Mouse (Mus musculus) liver (tissue): ENCODE results near the gene Dohh.

Experiments
- DNase-seq: peaks from one replicate; pipeline ENCODE4 v3.0.0-alpha.2; 2020; ENCODE audit warnings: mixed read lengths

The Dohh gene

DNA sequence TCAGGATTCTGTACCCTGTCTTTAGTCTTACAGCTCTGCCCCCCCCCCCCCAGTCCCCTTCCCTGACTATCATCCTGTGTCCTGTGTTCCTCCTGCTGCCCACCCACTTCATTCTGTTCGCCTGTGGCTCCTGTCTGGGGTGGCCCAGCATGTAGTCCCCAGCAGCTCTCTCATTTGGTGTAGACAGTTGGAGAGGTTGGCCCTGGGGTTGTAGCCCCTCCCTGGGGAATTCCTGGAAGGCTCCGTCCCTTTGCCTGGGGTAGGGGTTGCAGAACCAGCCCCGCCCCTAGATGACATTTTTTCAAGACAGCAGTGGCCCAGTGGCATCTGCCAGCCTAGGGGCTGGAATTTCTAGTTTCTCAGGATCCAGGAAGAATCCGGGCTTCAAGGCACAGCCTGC, 26.0 kb upstream of the Dohh start:
- no peak for DNase-seq

DNA sequence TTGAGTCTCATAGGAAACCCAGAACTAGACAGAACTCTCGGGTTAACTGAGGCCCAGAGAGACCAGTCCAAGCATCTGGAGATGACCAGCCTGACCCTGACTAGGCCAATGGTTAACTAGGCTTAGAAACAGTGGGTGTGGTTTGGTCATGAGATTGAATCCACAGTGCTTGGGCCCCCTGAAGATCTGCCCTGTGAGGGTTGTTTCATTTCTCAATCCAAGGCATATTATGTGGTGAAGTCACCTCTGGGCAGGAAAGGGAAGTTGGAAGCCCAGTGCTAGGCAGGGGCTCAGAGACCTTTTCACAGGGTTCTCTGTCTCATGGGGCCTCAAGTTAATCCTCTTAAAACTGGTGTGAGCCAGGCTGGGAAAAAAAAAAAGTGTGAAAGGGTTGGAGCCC, 25.4 kb upstream of the Dohh start:
- no peak for DNase-seq

DNA sequence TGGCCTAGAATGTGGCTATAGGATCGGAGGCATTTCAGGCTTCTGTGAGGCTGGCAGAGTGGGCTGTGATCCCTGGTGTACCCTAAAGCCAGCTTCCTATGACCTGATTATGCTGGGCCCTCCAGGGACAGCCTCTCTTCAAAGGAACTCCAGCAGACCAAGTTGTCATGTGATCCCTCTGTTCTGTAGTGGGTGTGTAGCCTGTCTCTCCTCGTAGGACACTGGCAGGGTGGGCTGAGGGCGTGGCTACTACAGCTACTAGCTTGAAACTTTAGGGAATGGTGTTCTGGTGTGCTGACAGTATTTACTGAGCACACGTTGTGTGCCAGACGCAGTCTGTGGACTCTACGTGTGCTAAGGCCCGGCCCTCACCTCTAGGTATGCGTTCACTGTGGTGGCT, 23.5 kb upstream of the Dohh start:
- no peak for DNase-seq

DNA sequence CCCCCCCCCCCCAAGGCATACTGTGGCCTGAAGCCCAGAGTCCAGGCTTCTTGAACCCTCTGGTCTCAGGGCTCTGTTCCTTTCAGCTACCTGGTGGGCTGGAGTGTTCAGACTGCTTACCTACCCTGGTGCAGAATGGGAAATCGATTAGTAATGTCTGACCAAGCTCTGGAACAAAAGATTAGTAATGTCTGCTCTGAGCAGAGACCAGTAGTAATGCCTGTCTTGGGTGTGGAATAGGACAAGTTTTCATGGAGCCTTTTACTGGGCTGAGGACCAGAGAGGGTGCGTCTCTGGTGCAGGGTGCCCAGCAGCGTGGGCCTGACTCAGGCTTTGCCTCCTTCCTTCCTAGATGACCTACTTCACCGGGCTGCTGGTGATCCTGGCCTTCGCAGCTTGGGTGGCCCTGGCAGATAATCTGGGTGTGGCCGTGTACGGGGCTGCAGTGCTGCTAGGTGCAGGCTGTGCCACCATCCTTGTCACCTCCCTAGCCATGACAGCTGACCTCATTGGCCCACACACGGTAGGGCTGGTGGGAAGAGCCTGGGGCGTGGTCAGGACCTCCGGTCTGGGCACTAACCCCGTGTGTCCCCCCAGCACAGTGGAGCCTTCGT, 21.8 kb upstream of the Dohh start:
- peak; percentile 92 for DNase-seq

DNA sequence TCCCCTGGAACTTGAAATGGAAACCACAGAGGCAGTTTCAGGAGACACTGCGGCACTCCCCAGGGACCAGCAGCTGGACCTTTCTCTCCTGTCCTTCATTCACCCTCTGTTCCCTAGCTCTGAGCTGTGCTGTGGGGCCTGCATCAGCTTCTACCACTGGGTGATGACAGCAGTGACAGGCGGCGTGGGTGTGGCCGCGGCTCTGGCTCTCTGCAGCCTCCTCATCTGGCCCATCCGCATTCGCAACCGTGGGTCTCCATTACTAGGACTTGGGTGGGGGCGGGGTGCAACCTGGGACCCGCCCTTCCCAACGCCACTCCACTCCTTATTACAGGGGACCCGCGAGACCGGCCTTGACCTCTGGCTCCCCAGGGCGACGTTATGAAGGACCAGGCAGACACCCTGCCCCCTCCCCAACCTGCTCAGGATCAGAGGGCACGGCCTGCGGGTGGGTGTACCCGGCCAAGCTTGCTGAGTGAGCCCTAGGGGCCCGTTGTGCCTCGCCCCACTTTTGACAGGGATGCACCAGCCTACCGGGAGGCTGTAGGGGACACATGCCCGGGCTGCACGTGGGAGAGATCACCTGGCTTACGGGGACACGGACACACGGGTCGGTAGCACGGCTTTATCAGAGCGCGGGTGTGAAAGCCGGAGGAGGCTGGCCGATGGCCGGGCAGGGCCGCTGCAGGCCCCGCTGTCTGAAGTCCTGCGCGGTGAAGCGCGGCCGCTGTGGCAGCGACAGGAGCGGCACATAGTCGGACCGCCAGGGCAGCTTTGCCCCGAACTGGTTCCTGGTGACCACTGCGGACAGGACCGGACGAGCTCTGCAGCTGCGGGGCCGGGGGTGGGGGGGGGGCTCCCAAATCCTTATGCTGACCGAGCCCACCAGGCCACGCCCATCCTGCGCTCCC, 20.5 kb upstream of the Dohh start:
- peak; percentile 78 for DNase-seq

DNA sequence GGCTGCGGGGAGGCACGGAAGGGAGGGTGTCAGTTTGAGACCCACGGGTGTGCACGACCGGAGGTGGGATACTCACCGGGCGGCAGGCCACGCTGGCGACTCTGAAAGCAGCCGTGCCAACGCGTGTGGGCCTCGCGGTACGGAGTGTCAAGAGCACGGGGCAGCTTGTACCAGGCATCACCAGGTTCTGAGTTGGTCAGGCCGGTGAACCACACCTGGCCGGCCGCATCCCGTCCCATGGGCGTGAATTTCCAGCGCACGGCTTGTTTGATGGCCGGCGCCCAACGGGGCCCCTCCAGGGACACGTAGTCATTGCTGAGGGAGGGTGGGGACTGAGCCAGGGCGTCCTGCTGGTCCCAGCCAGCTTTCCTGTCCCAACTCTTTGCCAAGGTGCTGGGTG, 19.6 kb upstream of the Dohh start:
- peak; percentile 59 for DNase-seq

DNA sequence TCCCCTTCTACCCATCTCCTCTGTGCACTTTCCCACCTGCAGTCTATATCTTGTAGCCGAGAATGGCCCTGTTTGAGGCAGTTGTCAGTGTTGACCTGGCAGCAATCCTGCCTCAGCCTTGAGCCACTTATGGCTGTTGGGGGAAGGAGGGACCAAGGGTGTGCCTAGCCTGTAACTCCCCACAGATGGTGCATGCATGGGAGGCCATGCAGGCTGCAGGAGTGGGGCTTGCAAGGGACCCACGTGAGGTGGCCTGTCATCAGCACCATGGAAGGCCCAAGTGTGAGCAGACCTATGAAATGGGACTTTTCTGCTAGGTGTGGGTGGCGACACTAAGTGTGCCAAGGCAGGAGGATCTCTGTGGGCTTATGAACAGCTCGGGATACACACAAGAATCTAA, 19.2 kb upstream of the Dohh start:
- DNase-seq: no peak

DNA sequence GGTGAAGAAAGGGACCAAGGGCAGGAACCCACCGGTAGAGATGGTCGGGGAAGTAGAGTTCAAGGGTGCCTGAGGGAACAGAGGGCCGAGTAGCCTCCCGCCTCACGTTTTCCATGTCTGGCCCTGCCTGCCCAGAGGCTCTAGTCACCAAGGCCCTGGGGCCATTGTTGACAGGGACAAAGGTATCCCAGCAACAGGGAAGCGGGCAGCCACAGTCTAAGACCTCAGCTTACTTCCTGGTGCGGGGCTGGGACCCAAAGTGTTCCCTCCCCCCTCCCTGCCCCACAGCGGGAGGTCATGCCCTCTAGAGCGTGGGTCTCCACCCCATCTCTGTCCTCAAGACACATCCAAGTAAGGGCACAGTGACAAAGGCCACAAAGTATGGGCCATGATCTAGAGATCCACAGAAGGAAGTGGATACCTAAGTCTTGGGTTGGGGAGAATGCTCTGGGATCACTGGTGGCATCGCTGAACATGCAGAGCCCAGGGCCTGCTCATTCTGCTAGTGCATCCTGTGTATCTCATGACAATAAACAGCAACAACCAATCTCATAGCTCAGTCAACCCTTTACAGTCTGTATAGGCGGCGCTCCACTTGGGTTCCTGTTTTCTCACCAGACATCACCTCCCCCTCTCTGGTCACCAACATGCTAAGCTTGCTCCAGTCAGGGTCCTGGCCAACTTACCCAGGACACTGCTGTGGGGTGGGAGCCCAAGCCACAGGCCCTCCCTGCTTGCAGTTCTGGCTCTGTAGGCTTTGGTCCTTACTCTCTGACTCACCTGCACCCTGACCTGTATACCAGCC, 18.4 kb upstream of the Dohh start, which contains the start of gene 4930404N11Rik:
Gene 4930404N11Rik (minus strand): TSS at position 145 of the 805 bp plus-strand sequence.
- DNase-seq: peak; percentile 48

DNA sequence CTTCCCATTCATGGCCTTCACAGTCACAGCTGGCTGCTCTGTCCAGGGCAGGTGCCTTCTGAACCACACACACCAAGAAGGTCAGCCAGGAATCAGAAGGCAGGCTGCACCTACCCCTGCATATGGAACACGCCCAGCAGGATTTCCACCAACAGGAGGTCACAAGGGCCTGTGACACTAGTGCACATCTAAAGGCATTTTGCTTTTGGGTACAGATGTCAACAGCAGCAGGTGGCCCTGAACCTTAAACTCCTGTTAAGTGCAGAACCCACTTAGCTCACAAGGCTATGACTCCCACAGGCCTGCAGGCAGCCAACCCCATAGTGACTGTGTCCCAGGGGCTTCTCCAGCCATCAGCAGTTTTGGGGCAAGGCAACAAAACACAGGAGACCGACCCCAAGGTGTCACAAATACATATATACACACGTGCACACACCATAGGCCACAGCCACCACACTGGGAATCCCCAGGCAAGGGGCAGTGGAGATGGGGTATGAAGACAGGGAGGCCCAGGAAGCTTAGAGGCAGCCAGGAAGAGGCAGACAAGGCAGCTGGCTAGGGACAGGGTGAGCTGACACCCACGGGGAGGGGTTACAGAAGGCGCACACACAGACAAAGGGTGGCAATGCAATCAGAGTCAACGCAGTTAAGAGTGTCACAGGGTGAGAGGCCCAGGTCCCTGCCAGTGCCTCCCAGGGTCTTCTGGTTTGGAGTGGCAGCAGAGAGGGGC, 17.6 kb upstream of the Dohh start:
- no peak for DNase-seq

DNA sequence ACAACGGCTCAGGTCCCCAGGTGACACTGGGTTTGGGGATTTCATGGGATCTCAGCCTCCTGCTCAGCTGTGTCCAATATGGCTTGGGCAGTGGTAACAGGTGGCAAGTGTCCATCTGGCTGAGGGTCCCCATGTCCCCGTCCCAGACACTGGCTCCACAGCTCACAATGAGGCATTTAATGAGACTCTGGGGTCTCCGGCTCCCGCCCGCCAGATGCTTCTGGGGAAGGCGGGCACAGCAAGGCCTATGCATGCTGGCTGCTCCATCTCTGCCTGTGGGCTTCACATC, 17.1 kb upstream of the Dohh start:
- DNase-seq: no peak

DNA sequence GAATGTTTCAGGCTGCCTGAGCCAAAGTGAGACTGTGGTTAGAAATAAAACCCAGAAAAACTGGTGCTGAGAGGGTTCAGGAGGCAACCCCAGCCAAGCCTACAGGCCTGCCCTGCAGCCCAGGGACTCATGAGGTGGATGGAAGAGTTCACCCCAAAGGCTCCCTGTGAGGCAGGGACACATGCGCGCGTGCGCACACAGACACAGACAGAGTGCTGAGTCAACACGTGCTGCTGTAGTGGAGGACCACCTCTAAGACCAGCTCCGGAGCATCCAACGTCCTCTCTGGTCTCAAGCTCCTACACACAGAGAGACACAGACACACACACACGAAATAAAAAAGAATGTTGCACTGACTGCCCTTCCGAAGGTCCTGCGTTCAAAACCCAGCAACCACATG, 8.9 kb upstream of the Dohh start:
- DNase-seq: no peak

DNA sequence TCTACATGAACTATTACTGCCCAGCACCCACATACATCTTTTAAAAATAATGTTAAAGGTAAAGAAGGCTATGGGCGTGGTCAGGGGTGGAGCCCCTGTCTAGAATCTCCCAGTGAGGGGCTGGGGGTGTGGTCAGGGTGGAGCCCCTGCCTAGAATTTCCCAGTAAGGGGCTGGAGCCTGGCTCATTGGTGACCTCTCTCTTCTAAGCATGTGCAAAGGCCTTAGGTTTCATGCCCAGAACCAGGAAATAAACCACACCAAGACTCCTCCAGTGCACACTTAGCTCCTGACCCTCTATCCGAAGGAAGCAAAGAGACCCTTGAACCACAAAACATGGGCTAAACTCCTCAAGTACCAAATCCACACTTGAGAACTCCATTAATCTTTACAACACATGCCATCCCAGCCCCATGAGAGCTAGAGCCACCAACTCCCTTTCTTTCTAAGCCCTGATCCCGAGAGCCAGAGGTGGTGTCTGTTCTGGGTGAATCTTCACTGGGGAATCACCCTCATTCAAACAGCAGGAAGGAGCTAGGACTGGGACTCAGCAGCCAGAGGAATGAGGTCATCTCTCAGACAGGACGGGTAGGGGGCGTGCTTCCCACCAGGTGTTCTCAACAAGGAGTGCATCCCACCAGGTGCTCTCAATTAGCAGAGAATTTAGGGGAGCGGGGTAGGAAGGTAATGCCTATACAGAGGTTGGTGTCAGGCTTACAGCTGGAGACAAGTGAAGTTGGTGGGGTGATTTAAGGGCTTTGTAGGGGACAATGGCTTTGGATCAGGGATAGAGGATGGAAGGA, 7.5 kb upstream of the Dohh start:
- peak; percentile 91 for DNase-seq

DNA sequence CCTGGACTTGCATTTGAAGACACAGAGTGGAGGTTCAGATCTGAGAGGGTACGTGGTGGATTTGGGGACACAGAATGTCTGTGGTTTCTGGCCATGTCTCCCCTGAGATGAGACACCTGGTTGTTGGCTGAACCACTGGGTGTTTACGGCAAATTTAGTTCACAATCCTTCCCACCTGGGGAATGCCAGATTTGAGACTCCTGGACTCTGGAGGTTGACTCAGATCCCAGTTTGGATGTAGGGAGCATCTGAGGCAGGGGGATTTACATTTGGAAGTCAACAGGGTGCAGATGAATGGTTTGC, 6.9 kb upstream of the Dohh start:
- DNase-seq: no peak

DNA sequence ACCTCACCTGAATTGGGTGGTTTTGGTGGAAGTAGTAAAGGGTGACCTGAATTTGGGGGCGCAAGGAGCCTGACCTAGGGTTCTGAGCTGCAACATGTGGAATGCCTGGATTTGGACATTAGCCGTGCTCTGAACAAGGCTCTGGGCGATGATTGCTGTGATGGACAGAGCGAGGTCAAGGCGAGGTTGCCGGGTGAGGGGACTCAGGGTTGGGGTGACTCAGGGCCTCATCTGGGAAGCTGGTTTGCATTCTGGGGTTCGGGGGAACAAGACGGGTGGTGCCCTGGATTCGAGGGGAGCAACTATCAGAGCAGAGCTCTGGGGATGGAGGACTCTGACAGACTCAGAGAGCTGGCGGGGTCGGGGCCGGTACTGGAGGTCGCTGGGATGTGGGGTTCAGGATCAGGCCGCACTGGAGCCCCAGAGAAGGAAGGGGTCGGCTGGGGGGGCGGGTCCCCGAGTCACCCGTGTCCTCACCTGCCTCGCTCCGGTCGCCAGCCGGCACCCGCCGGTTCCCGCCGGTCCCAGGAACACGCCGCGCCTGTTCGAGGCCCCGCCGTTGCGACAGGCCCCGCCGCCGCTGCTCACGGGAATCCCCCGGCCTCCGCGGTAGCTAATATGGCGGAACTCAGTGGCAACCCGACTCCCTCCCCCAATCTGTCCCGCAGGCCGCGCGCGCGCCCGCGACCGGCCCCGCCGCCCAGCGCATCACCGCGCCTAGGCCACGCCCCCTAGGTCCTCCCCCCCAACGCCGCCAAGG, 6.3 kb upstream of the Dohh start, which contains the start of gene Fzr1:
Gene Fzr1 (minus strand): TSS at position 724 of the 760 bp plus-strand sequence.
- no peak for DNase-seq

DNA sequence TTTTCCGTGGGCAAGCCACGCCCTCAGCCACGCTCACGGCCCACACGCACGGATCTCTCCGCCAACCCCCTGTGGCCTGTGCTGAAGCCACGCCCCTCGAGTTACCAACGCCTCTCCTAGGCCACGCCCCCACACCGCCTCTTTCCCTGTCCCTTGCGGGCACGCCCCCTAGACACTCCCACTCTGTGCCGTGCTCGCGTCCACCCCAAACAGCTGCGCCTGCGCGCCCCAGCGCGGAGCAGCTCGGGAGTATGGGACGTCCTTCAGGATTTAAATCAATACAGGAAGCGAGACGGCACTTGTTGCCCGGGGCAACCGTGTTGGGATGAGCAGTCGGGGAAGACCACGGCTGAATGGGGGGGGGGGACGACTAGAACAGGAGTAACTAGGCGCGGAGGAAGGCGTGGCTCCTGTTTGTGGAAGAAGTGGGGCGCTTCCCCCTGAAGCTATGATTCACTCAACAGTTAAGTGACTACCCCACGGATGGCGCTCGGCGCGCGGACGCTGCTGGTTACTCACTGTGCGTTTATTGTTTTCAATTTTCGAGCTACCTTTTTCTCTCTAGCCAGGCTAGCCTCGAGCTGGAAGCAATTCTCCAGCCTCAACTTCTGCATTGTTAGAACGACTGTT, 5.6 kb upstream of the Dohh start:
- DNase-seq: peak; percentile 100

DNA sequence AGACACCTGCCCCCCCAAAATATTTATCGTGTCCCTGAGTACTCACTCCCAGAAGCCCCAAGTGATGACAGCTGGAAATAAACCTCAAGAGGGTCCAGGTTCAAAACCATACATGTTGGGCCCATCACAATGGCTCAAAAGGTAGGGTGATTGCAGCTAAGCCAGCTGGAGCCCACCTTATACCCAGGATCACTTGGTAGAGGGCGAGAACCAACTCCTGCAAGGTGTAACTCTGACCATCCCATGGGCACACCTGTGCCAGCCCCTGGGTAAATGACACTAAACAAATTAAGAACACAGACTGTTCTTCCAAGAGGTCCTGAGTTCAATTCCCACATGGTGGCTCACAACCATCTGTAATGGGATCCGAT, 5.1 kb upstream of the Dohh start:
- DNase-seq: no peak

DNA sequence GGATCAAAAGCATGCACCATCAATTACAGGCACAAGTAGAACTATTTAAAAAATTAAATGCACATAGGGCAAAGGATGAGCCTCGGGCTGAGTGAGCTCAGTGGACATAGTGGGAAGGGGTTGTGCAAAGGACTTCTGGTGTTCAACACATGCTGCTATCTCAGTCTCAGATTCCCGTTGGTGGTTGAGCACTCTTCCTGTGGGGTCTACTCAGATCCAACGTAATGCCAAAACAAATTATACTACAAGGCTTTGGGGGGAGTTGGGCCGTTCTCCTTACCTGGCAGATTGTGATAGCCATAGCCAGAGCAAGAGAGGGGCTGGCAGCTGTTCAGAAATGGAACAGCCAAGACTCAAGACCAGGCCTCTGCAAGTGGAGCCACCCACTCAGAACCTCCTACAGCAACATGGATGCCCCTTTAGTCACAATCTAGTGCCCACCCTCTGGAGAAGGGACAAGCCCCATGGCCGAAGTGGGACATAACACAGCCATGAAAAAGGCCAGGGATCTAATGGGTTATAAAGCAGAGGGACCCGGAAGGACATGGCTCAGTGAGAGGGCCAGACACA, 4.3 kb upstream of the Dohh start:
- DNase-seq: no peak

DNA sequence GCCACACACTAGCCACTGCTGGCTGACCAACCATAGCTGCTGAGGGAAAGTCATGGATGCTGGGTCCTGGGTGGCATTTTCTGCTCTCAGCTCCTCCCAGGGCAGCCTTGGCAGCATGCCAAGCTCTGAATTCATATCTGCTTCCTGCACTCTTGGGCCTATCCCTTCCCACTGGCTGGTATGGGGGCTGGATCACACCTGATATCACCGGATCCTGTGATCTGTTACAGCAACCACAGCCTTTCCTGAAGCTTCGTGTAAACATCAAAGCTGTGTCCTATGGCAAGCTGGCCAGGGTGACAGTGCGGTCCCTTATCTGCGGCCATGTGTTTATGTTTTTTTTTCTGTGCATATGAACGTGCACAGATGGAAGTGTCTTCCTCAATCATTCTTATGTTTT, 2.2 kb upstream of the Dohh start:
- DNase-seq: peak; percentile 93

DNA sequence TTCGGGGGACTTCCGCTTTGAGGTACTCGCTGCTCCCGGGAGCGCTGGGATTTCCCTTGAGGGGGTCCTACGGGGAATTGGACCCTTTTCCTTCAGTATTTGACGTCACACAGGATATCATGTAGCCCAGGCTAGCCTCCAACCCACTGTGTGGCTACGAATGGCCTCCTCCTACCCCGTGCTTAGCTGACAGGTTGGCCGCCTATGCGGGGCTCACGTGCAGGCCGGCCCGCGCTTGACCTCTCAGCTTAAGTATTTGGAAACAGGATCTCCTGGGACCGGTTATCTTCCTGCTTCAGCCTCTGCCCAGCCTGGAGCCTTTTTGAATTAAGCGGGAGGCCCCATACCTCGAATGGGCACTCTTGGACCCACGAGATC, 366 bp downstream of the Dohh start:
- no peak for DNase-seq

DNA sequence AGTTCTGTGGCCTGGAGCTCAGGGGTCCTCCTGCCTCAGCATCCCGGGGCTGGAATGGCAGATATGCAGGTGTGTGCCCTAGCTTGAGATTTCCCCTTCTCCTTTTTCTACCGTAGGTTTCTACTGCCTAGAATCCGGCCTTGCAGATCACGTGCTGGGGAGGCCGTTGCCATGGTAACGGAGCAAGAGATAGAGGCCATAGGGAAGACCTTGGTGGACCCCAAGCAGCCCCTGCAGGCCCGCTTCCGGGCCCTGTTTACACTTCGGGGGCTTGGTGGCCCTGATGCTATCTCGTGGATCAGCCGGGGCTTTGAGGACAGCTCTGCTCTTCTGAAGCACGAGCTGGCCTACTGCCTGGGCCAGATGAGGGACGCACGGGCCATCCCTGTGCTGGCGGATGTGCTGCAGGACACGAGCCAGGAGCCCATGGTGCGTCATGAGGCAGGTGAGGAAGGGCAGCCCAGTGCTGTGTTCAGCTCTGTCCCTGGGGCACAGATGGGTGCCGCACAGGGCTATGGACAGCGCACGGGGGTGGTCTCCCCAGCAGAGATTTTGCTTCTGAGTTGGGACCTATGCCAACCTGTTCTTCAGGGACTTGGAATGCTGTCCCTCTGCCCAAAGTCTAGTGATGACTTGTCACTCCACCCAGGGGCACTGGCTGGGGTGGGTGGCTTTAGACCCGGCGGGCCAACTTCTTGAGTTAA, 1.5 kb downstream of the Dohh start:
- DNase-seq: no peak
